Mouse (Mus musculus) large intestine, adult 2 months (tissue): ENCODE data around the gene Sspn. TPM values are rescaled to one million over a fixed set of nuclear protein-coding genes. Genes with fewer than 3 reads are reported as not detected.

ENCODE experiments used
- DNase-seq: peaks from one replicate; pipeline ENCODE4 v3.0.0-alpha.2; 2012; ENCODE audit warnings: low read depth, low spot score
- WGBS: fragments of 180-500 bp; shearing (Covaris S2); methylation state at CpG from one replicate; pipeline ENCODE4 v1.1.7; 2018; 5-methylcytosine and 5-hydroxymethylcytosine counted together
- polyA plus RNA-seq: library from polyadenylated mRNA; depleted of rRNA; stranded (reverse); fragments of >200 nt; gene quantifications from 2 replicates; pipeline ENCODE4 v1.2.3, GENCODE M21; 2012; rRNA removed

Gene Sspn
- polyA plus RNA-seq, 1 experiment, result 3.6 TPM

GRCm38 (mm10) chr6:146006753-146007152 is 75.3 kb downstream of the Sspn start:
- WGBS, result 79% methylated on average over 3 of the region's 3 CpGs
- DNase-seq, result no peak

GRCm38 (mm10) chr6:146008450-146008981 is 77.1 kb downstream of the Sspn start:
- WGBS, result 28% methylated on average over 5 of the region's 5 CpGs
- no peak for DNase-seq

- WGBS, result 87% methylated on average over 10 of the region's 10 CpGs
- no peak for DNase-seq
Observed at GRCm38 (mm10) chr6:146009163-146009915, 77.9 kb downstream of the Sspn start.

- 74% methylated on average over 12 of the region's 12 CpGs for WGBS
- DNase-seq, result no peak
Observed at GRCm38 (mm10) chr6:146010093-146010764, 78.8 kb downstream of the Sspn start.

GRCm38 (mm10) chr6:146014312-146014711 is 82.9 kb downstream of the Sspn start:
- 89% methylated on average over 3 of the region's 3 CpGs for WGBS
- DNase-seq, result no peak

Other genes starting within 250 kb of the Sspn start
- 2.8 and 4.0 TPM in 2 replicates for gene Rassf8, start 184.9 kb upstream of the Sspn start, polyA plus RNA-seq
- gene Bhlhe41, start 66.1 kb upstream of the Sspn start, polyA plus RNA-seq, result 0.90 and 1.5 TPM in 2 replicates